Mouse (Mus musculus) bone marrow macrophage, adult 2 months (primary cell): ENCODE measurements around the gene Efcab11. TPM values are rescaled to one million over a fixed set of nuclear protein-coding genes. Genes with fewer than 3 reads are reported as not detected.

Experiments
- H3K27ac ChIP-seq: 2 replicates; pipeline ENCODE4 v1.5.1; 2012; ENCODE audit warnings: low read depth, low read length; ENCODE audit not compliant: insufficient read depth
- H3K4me1 ChIP-seq: 2 replicates; pipeline ENCODE4 v1.6.1; 2012; ENCODE audit warnings: low read length; ENCODE audit not compliant: control insufficient read depth, insufficient read depth
- H3K4me3 ChIP-seq: 2 replicates; pipeline ENCODE4 v1.5.1; 2012; ENCODE audit warnings: mild to moderate bottlenecking, low read length, moderate library complexity; ENCODE audit not compliant: insufficient read depth
- CTCF ChIP-seq: IDR thresholded peaks from 2 replicates; pipeline ENCODE4 v1.5.1; 2012; ENCODE audit warnings: low read depth, mild to moderate bottlenecking, low read length, moderate library complexity
- POLR2A ChIP-seq: IDR thresholded peaks from 2 replicates; pipeline ENCODE4 v1.6.1; 2012; ENCODE audit warnings: mild to moderate bottlenecking, low read depth, low read length, borderline replicate concordance
- polyA plus RNA-seq: library from polyadenylated mRNA; stranded (reverse); fragments of >200 nt; gene quantifications from 2 replicates; pipeline ENCODE4 v1.2.4, GENCODE M21; 2012; ENCODE audit not compliant: missing spikeins, insufficient read depth, insufficient read length

Gene Efcab11
- polyA plus RNA-seq = 3.5 and 4.5 TPM in 2 replicates

GRCm38 (mm10) chr12:99884269-99885261, at the start of gene Efcab11, which contains the start of gene Tdp1:
Gene Efcab11 (minus strand): TSS chr12:99884439.
Gene Tdp1 (plus strand): TSS chr12:99884517.
- peak within 1 kb of the TSS; percentile 68 for H3K27ac ChIP-seq
- H3K4me3 ChIP-seq = peak within 1 kb of the TSS; percentile 82
- no peak; the same call in 1 of the 2 replicates for TF ChIP-seq POLR2A
- TF ChIP-seq CTCF = no peak
- H3K4me1 ChIP-seq = peaks cover 9% of the 10 kb centered on the region

GRCm38 (mm10) chr12:99933630-99934029, 49.4 kb upstream of the Efcab11 start:
- TF ChIP-seq POLR2A (no peak), CTCF (no peak)
- Histone ChIP-seq H3K27ac (no peak overlapping the region), H3K4me3 (no peak overlapping the region)

GRCm38 (mm10) chr12:99932245-99932644, 48.0 kb upstream of the Efcab11 start:
- Histone ChIP-seq H3K27ac (no peak overlapping the region), H3K4me1 (peaks cover 4% of the 10 kb centered on the region), H3K4me3 (no peak overlapping the region)
- TF ChIP-seq CTCF = no peak

More at GRCm38 (mm10) chr12:99933630-99934029, 49.4 kb upstream of the Efcab11 start:
- H3K4me1 ChIP-seq = peaks cover 4% of the 10 kb centered on the region

- no peak for TF ChIP-seq POLR2A
- no peak for TF ChIP-seq CTCF
- Histone ChIP-seq H3K27ac (no peak overlapping the region), H3K4me3 (no peak overlapping the region), H3K4me1 (peaks cover 4% of the 10 kb centered on the region)
These were observed 44.9 kb upstream of the Efcab11 start for GRCm38 (mm10) chr12:99929160-99929559.

- Histone ChIP-seq H3K4me3 (no peak overlapping the region), H3K27ac (no peak overlapping the region), H3K4me1 (peaks cover 4% of the 10 kb centered on the region)
- no peak for TF ChIP-seq CTCF
- no peak for TF ChIP-seq POLR2A
These were observed 44.1 kb upstream of the Efcab11 start for GRCm38 (mm10) chr12:99928311-99928710.

GRCm38 (mm10) chr12:99923703-99924102, 39.5 kb upstream of the Efcab11 start:
- TF ChIP-seq POLR2A (no peak), CTCF (no peak)
- H3K4me1 ChIP-seq = no peaks in the 10 kb centered on the region
- H3K4me3 ChIP-seq = no peak overlapping the region
- H3K27ac ChIP-seq = no peak overlapping the region

GRCm38 (mm10) chr12:99923131-99923606, 38.9 kb upstream of the Efcab11 start:
- Histone ChIP-seq H3K27ac (no peak overlapping the region), H3K4me3 (no peak overlapping the region), H3K4me1 (peaks cover 3% of the 10 kb centered on the region; the same call in 1 of the 2 replicates)
- TF ChIP-seq POLR2A (no peak), CTCF (no peak)

- Histone ChIP-seq H3K4me3 (no peak overlapping the region), H3K27ac (no peak overlapping the region), H3K4me1 (peaks cover 10% of the 10 kb centered on the region; the same call in 1 of the 2 replicates)
- no peak for TF ChIP-seq POLR2A
- TF ChIP-seq CTCF = no peak
These were observed 36.8 kb upstream of the Efcab11 start for GRCm38 (mm10) chr12:99921045-99921444.

GRCm38 (mm10) chr12:99919636-99920035, 35.4 kb upstream of the Efcab11 start:
- Histone ChIP-seq H3K4me1 (peaks cover 10% of the 10 kb centered on the region; the same call in 1 of the 2 replicates), H3K4me3 (no peak overlapping the region), H3K27ac (no peak overlapping the region)
- TF ChIP-seq CTCF = no peak
- no peak for TF ChIP-seq POLR2A

- no peak for TF ChIP-seq POLR2A
- no peak for TF ChIP-seq CTCF
- no peak overlapping the region for H3K4me3 ChIP-seq
These were observed 33.7 kb upstream of the Efcab11 start for GRCm38 (mm10) chr12:99917800-99918427.

More at GRCm38 (mm10) chr12:99917800-99918427, 33.7 kb upstream of the Efcab11 start:
- Histone ChIP-seq H3K4me1 (peaks cover 10% of the 10 kb centered on the region; the same call in 1 of the 2 replicates), H3K27ac (no peak overlapping the region)
